Mouse (Mus musculus) E14TG2a.4 (cell line): Measurements from ENCODE around the gene Slc35a3.

ENCODE experiments used
- H3K27me3 ChIP-seq: 2 replicates; pipeline ENCODE4 v1.6.1; 2014; ENCODE audit warnings: low read length, control low read depth; ENCODE audit not compliant: insufficient read depth
- H3K36me3 ChIP-seq: 2 replicates; pipeline ENCODE4 v1.6.1; 2014; ENCODE audit warnings: low read length, control low read depth; ENCODE audit not compliant: insufficient read depth
- H3K4me1 ChIP-seq: replicated peaks from 2 replicates; pipeline ENCODE4 v1.6.1; 2014; ENCODE audit warnings: low read depth, low read length, control low read depth
- H3K4me3 ChIP-seq: replicated peaks from 2 replicates; pipeline ENCODE4 v1.5.1; 2014; ENCODE audit warnings: mild to moderate bottlenecking, low read length
- H3K9me3 ChIP-seq: 2 replicates; pipeline ENCODE4 v1.6.1; 2014; ENCODE audit warnings: low read length, control low read depth
- CTCF ChIP-seq: conservative IDR thresholded peaks from 2 replicates; pipeline ENCODE4 v1.5.1; 2014; ENCODE audit warnings: low read length
- NANOG ChIP-seq: IDR thresholded peaks from 2 replicates; pipeline ENCODE4 v1.6.1; 2014; ENCODE audit warnings: borderline replicate concordance, low read length, mixed read lengths
- POU5F1 ChIP-seq: IDR thresholded peaks from 2 replicates; pipeline ENCODE4 v1.6.1; 2014; ENCODE audit warnings: low read length, borderline replicate concordance

The Slc35a3 gene

GRCm38 (mm10) chr3:116729483-116730174 lies 17.0 kb upstream of the Slc35a3 start:
- Histone ChIP-seq H3K4me3 (no peak overlapping the region), H3K27me3 (no peaks in the 10 kb centered on the region), H3K4me1 (peaks cover 35% of the 10 kb centered on the region)

GRCm38 (mm10) chr3:116726807-116727206 lies 14.2 kb upstream of the Slc35a3 start:
- H3K4me1 ChIP-seq = peaks cover 55% of the 10 kb centered on the region
- peak overlapping the region; percentile 65 for H3K4me3 ChIP-seq
- no peak for TF ChIP-seq CTCF
- TF ChIP-seq NANOG = no peak
- no peak for TF ChIP-seq POU5F1
- no peaks in the 10 kb centered on the region for H3K9me3 ChIP-seq
- no peaks in the 10 kb centered on the region for H3K27me3 ChIP-seq
- H3K36me3 ChIP-seq = no peaks in the 10 kb centered on the region

More at GRCm38 (mm10) chr3:116729483-116730174, 17.0 kb upstream of the Slc35a3 start:
- H3K36me3 ChIP-seq = peaks cover 3% of the 10 kb centered on the region; the same call in 1 of the 2 replicates
- no peak for TF ChIP-seq CTCF
- no peak for TF ChIP-seq POU5F1
- no peak for TF ChIP-seq NANOG
- H3K9me3 ChIP-seq = peaks cover 11% of the 10 kb centered on the region

- TF ChIP-seq NANOG = no peak
- TF ChIP-seq CTCF = no peak
- TF ChIP-seq POU5F1 = 0 out of 2 replicates have a peak, but pooled peaks have one; percentile 15
Measured at GRCm38 (mm10) chr3:116723496-116724481, 11.2 kb upstream of the Slc35a3 start.

GRCm38 (mm10) chr3:116722980-116723379 lies 10.3 kb upstream of the Slc35a3 start:
- Histone ChIP-seq H3K4me3 (0 out of 2 replicates have a peak overlapping the region, but pooled peaks have one; percentile 41), H3K36me3 (no peaks in the 10 kb centered on the region), H3K27me3 (no peaks in the 10 kb centered on the region), H3K9me3 (no peaks in the 10 kb centered on the region), H3K4me1 (peaks cover 54% of the 10 kb centered on the region)
- TF ChIP-seq POU5F1 = 0 out of 2 replicates have a peak, but pooled peaks have one; percentile 36
- TF ChIP-seq CTCF = no peak
- TF ChIP-seq NANOG = peak; percentile 33; the same call in 1 of the 2 replicates

More at GRCm38 (mm10) chr3:116723496-116724481, 11.2 kb upstream of the Slc35a3 start:
- Histone ChIP-seq H3K4me1 (peaks cover 52% of the 10 kb centered on the region), H3K27me3 (no peaks in the 10 kb centered on the region), H3K36me3 (no peaks in the 10 kb centered on the region), H3K4me3 (peak overlapping the region; percentile 32; the same call in 1 of the 2 replicates), H3K9me3 (no peaks in the 10 kb centered on the region)

GRCm38 (mm10) chr3:116718951-116719350 lies 6.3 kb upstream of the Slc35a3 start:
- TF ChIP-seq NANOG (no peak), CTCF (no peak), POU5F1 (no peak)

GRCm38 (mm10) chr3:116713031-116713430 lies 400 bp upstream of the Slc35a3 start:
- Histone ChIP-seq H3K4me1 (peaks cover 20% of the 10 kb centered on the region), H3K36me3 (no peaks in the 10 kb centered on the region)
- TF ChIP-seq POU5F1 = no peak
- TF ChIP-seq CTCF = no peak
- no peak for TF ChIP-seq NANOG

More at GRCm38 (mm10) chr3:116718951-116719350, 6.3 kb upstream of the Slc35a3 start:
- Histone ChIP-seq H3K36me3 (no peaks in the 10 kb centered on the region), H3K4me1 (peaks cover 25% of the 10 kb centered on the region), H3K27me3 (0 out of 2 replicates have a peak, but pooled peaks cover 1% of the 10 kb centered on the region), H3K9me3 (no peaks in the 10 kb centered on the region), H3K4me3 (peak overlapping the region; percentile 39; the same call in 1 of the 2 replicates)

GRCm38 (mm10) chr3:116711624-116712435 lies 801 bp downstream of the Slc35a3 start:
- Histone ChIP-seq H3K9me3 (no peaks in the 10 kb centered on the region), H3K27me3 (peaks cover 18% of the 10 kb centered on the region), H3K36me3 (peaks cover 3% of the 10 kb centered on the region), H3K4me3 (peak overlapping the region; percentile 94), H3K4me1 (peaks cover 18% of the 10 kb centered on the region)
- TF ChIP-seq POU5F1 = no peak
- TF ChIP-seq CTCF = no peak
- no peak for TF ChIP-seq NANOG

More at GRCm38 (mm10) chr3:116713031-116713430, 400 bp upstream of the Slc35a3 start:
- Histone ChIP-seq H3K4me3 (no peak overlapping the region), H3K9me3 (no peaks in the 10 kb centered on the region), H3K27me3 (peaks cover 18% of the 10 kb centered on the region)
